Mouse (Mus musculus) kidney, embryonic 15.5 days (tissue): ENCODE data around the gene Uxt. TPM values are rescaled to one million over a fixed set of nuclear protein-coding genes. Genes with fewer than 3 reads are reported as not detected.

Experiments
- ATAC-seq: fragments of 200-750 bp; cut with Nextera tagmentation; replicated peaks from 2 replicates; pipeline ENCODE4 v1.8.0; 2017; ENCODE audit warnings: moderate TSS enrichment; ENCODE audit not compliant: low FRiP score
- H3K27ac ChIP-seq: fragments of 300-500 bp; sonication (generic); 2 replicates; pipeline ENCODE4 v1.5.1; 2015; ENCODE audit warnings: mild to moderate bottlenecking, inconsistent platforms
- H3K27me3 ChIP-seq: fragments of 300-500 bp; sonication (generic); 2 replicates; pipeline ENCODE4 v1.6.1; 2015; ENCODE audit warnings: inconsistent platforms
- H3K36me3 ChIP-seq: fragments of 300-500 bp; sonication (generic); 2 replicates; pipeline ENCODE4 v1.6.1; 2015; ENCODE audit warnings: inconsistent platforms
- H3K4me1 ChIP-seq: fragments of 300-500 bp; sonication (generic); 2 replicates; pipeline ENCODE4 v1.6.1; 2015; ENCODE audit warnings: inconsistent platforms
- H3K4me2 ChIP-seq: fragments of 300-500 bp; sonication (generic); 2 replicates; pipeline ENCODE4 v1.6.1; 2015; ENCODE audit warnings: moderate library complexity, mild to moderate bottlenecking, inconsistent platforms
- H3K4me3 ChIP-seq: fragments of 300-500 bp; sonication (generic); replicated peaks from 2 replicates; pipeline ENCODE4 v1.5.1; 2015; ENCODE audit warnings: mild to moderate bottlenecking, inconsistent platforms
- H3K9ac ChIP-seq: fragments of 300-500 bp; sonication (generic); 2 replicates; pipeline ENCODE4 v1.6.1; 2015; ENCODE audit warnings: mild to moderate bottlenecking, inconsistent platforms
- H3K9me3 ChIP-seq: fragments of 300-500 bp; sonication (generic); replicated peaks from 2 replicates; pipeline ENCODE4 v1.6.1; 2016; ENCODE audit warnings: inconsistent platforms
- WGBS: fragments of 180-500 bp; shearing (Covaris S2); methylation state at CpG from one replicate; pipeline ENCODE4 v1.1.7; 2015; ENCODE audit warnings: mixed read lengths; 5-methylcytosine and 5-hydroxymethylcytosine counted together
- polyA plus RNA-seq: library from polyadenylated mRNA; unstranded; fragments of >200 nt; fragmentation: Nextera tagmentation; extraction: Ambion mirVana; gene quantifications from 2 replicates; pipeline ENCODE4 v1.2.1, GENCODE M21; 2015

Gene Uxt
- polyA plus RNA-seq = 59.7 and 62.0 TPM in 2 replicates

- peak; percentile 99 for ATAC-seq
- WGBS = 20% methylated on average over 57 of the region's 57 CpGs
- peak within 1 kb of the TSS; percentile 85 for H3K27ac ChIP-seq
- H3K4me2 ChIP-seq = peak within 1 kb of the TSS; percentile 53
- H3K36me3 ChIP-seq = peaks cover 9% of the 10 kb centered on the region; the same call in 1 of the 2 replicates
- H3K4me3 ChIP-seq = peak within 1 kb of the TSS; percentile 60
- H3K9ac ChIP-seq = peak within 1 kb of the TSS; percentile 48
- H3K9me3 ChIP-seq = no peaks in the 10 kb centered on the region
- H3K4me1 ChIP-seq = peaks cover 3% of the 10 kb centered on the region; the same call in 1 of the 2 replicates
- H3K27me3 ChIP-seq = no peaks in the 10 kb centered on the region
Observed at GRCm38 (mm10) chrX:20961477-20962378, at the start of gene Uxt. Gene Uxt, minus strand, starts transcription at chrX:20962017.

GRCm38 (mm10) chrX:20980901-20981300 lies 19.1 kb upstream of the Uxt start:
- no peak for ATAC-seq
- WGBS = 55% methylated on average over 1 of the region's 1 CpGs
- Histone ChIP-seq H3K27me3 (no peaks in the 10 kb centered on the region), H3K4me2 (no peak overlapping the region), H3K4me3 (no peak overlapping the region), H3K4me1 (no peaks in the 10 kb centered on the region), H3K27ac (no peak overlapping the region), H3K36me3 (peaks cover 1% of the 10 kb centered on the region; the same call in 1 of the 2 replicates), H3K9me3 (no peaks in the 10 kb centered on the region), H3K9ac (no peak overlapping the region)

- ATAC-seq = peak; percentile 98
- H3K4me1 ChIP-seq = peaks cover 5% of the 10 kb centered on the region; the same call in 1 of the 2 replicates
- H3K27ac ChIP-seq = peak within 1 kb of the TSS; percentile 73
- H3K9ac ChIP-seq = peak within 1 kb of the TSS; percentile 66
- H3K36me3 ChIP-seq = no peaks in the 10 kb centered on the region
- WGBS = 14% methylated on average over 30 of the region's 30 CpGs
- peak within 1 kb of the TSS; percentile 70 for H3K4me3 ChIP-seq
- no peaks in the 10 kb centered on the region for H3K9me3 ChIP-seq
- H3K27me3 ChIP-seq = no peaks in the 10 kb centered on the region
- H3K4me2 ChIP-seq = peak within 1 kb of the TSS; percentile 57
Observed at GRCm38 (mm10) chrX:20950191-20950880, 11.5 kb downstream of the Uxt start, which contains the start of gene Elk1. Gene Elk1, minus strand, starts transcription at chrX:20950608.

GRCm38 (mm10) chrX:20946055-20946454 lies 15.8 kb downstream of the Uxt start:
- Histone ChIP-seq H3K9ac (no peak overlapping the region), H3K4me2 (no peak overlapping the region), H3K36me3 (0 out of 2 replicates have a peak, but pooled peaks cover 6% of the 10 kb centered on the region), H3K27ac (no peak overlapping the region), H3K4me1 (peaks cover 2% of the 10 kb centered on the region; the same call in 1 of the 2 replicates), H3K4me3 (no peak overlapping the region), H3K27me3 (no peaks in the 10 kb centered on the region), H3K9me3 (no peaks in the 10 kb centered on the region)
- no peak for ATAC-seq
- 22% methylated on average over 4 of the region's 4 CpGs for WGBS

GRCm38 (mm10) chrX:20931963-20932362 lies 29.9 kb downstream of the Uxt start:
- Histone ChIP-seq H3K4me3 (no peak overlapping the region), H3K27ac (no peak overlapping the region), H3K4me1 (no peaks in the 10 kb centered on the region), H3K27me3 (no peaks in the 10 kb centered on the region), H3K9me3 (no peaks in the 10 kb centered on the region), H3K36me3 (peaks cover 40% of the 10 kb centered on the region), H3K9ac (no peak overlapping the region), H3K4me2 (no peak overlapping the region)
- ATAC-seq = no peak
- 84% methylated on average over 1 of the region's 1 CpGs for whole genome bisulfite sequencing

GRCm38 (mm10) chrX:20931364-20931763 lies 30.5 kb downstream of the Uxt start, which contains the start of gene Cfp:
Gene Cfp, minus strand, starts transcription at chrX:20931555.
- Histone ChIP-seq H3K4me2 (no peak within 1 kb of the TSS), H3K9me3 (no peaks in the 10 kb centered on the region), H3K36me3 (peaks cover 34% of the 10 kb centered on the region; the same call in 1 of the 2 replicates), H3K4me3 (no peak within 1 kb of the TSS), H3K27me3 (no peaks in the 10 kb centered on the region), H3K27ac (no peak within 1 kb of the TSS), H3K9ac (no peak within 1 kb of the TSS), H3K4me1 (no peaks in the 10 kb centered on the region)
- ATAC-seq = no peak
- 89% methylated on average over 1 of the region's 1 CpGs for WGBS

- H3K27me3 ChIP-seq = no peaks in the 10 kb centered on the region
- no peaks in the 10 kb centered on the region for H3K4me1 ChIP-seq
- no peak overlapping the region for H3K27ac ChIP-seq
- H3K9me3 ChIP-seq = no peaks in the 10 kb centered on the region
- H3K4me2 ChIP-seq = no peak overlapping the region
- WGBS = 92% methylated on average over 1 of the region's 1 CpGs
- peaks cover 22% of the 10 kb centered on the region; the same call in 1 of the 2 replicates for H3K36me3 ChIP-seq
- no peak for ATAC-seq
- no peak overlapping the region for H3K9ac ChIP-seq
- no peak overlapping the region for H3K4me3 ChIP-seq
Observed at GRCm38 (mm10) chrX:20929859-20930258, 32.0 kb downstream of the Uxt start.

GRCm38 (mm10) chrX:20924976-20925375 lies 36.8 kb downstream of the Uxt start:
- no peak for ATAC-seq

GRCm38 (mm10) chrX:20923506-20923905 lies 38.3 kb downstream of the Uxt start:
- no peak for ATAC-seq
- Histone ChIP-seq H3K9ac (no peak overlapping the region), H3K9me3 (no peaks in the 10 kb centered on the region), H3K36me3 (0 out of 2 replicates have a peak, but pooled peaks cover 10% of the 10 kb centered on the region), H3K4me1 (peaks cover 8% of the 10 kb centered on the region; the same call in 1 of the 2 replicates), H3K27ac (no peak overlapping the region), H3K27me3 (peaks cover 15% of the 10 kb centered on the region; the same call in 1 of the 2 replicates), H3K4me2 (no peak overlapping the region), H3K4me3 (no peak overlapping the region)
- WGBS = 66% methylated on average over 1 of the region's 1 CpGs

More at GRCm38 (mm10) chrX:20924976-20925375, 36.8 kb downstream of the Uxt start:
- no peak overlapping the region for H3K4me3 ChIP-seq
- peaks cover 7% of the 10 kb centered on the region; the same call in 1 of the 2 replicates for H3K4me1 ChIP-seq
- H3K27ac ChIP-seq = no peak overlapping the region
- H3K9me3 ChIP-seq = no peaks in the 10 kb centered on the region
- 0 out of 2 replicates have a peak, but pooled peaks cover 10% of the 10 kb centered on the region for H3K36me3 ChIP-seq
- H3K27me3 ChIP-seq = peaks cover 5% of the 10 kb centered on the region; the same call in 1 of the 2 replicates
- no peak overlapping the region for H3K4me2 ChIP-seq
- no peak overlapping the region for H3K9ac ChIP-seq

GRCm38 (mm10) chrX:20921366-20921765 lies 40.5 kb downstream of the Uxt start:
- Histone ChIP-seq H3K27ac (no peak overlapping the region), H3K4me3 (peak overlapping the region; percentile 45), H3K9me3 (no peaks in the 10 kb centered on the region), H3K9ac (no peak overlapping the region), H3K27me3 (peaks cover 15% of the 10 kb centered on the region; the same call in 1 of the 2 replicates), H3K36me3 (0 out of 2 replicates have a peak, but pooled peaks cover 2% of the 10 kb centered on the region), H3K4me1 (peaks cover 8% of the 10 kb centered on the region; the same call in 1 of the 2 replicates), H3K4me2 (peak overlapping the region; percentile 83)
- 37% methylated on average over 5 of the region's 5 CpGs for WGBS
- no peak for ATAC-seq

GRCm38 (mm10) chrX:20920844-20921364 lies 40.9 kb downstream of the Uxt start, which contains the start of gene Syn1:
Gene Syn1, minus strand, starts transcription at chrX:20921004.
- no peaks in the 10 kb centered on the region for H3K9me3 ChIP-seq
- peaks cover 15% of the 10 kb centered on the region; the same call in 1 of the 2 replicates for H3K27me3 ChIP-seq
- H3K36me3 ChIP-seq = 0 out of 2 replicates have a peak, but pooled peaks cover 2% of the 10 kb centered on the region
- ATAC-seq = peak; percentile 96
- H3K4me1 ChIP-seq = peaks cover 8% of the 10 kb centered on the region; the same call in 1 of the 2 replicates
- H3K27ac ChIP-seq = no peak within 1 kb of the TSS
- 17% methylated on average over 40 of the region's 44 CpGs for WGBS
- H3K4me2 ChIP-seq = peak within 1 kb of the TSS; percentile 83
- H3K4me3 ChIP-seq = peak within 1 kb of the TSS; percentile 45
- no peak within 1 kb of the TSS for H3K9ac ChIP-seq
